Mouse (Mus musculus) forebrain, embryonic 10.5 days (tissue): Measurements from ENCODE around the gene Oser1. TPM values are rescaled to one million over a fixed set of nuclear protein-coding genes. Genes with fewer than 3 reads are reported as not detected.

Source experiments
- DNase-seq: peaks from one replicate; pipeline ENCODE4 v3.0.0-alpha.2; 2017; ENCODE audit warnings: low spot score; ENCODE audit errors: extremely low spot score
- H3K27ac ChIP-seq: fragments of 300-500 bp; sonication (generic); 2 replicates; pipeline ENCODE4 v1.5.1; 2016; ENCODE audit warnings: mild to moderate bottlenecking
- H3K27me3 ChIP-seq: fragments of 300-500 bp; sonication (generic); 2 replicates; pipeline ENCODE4 v1.6.1; 2016; ENCODE audit warnings: mild to moderate bottlenecking; ENCODE audit not compliant: poor library complexity, severe bottlenecking
- H3K36me3 ChIP-seq: fragments of 300-500 bp; sonication (generic); replicated peaks from 2 replicates; pipeline ENCODE4 v1.6.1; 2016; ENCODE audit warnings: mild to moderate bottlenecking, moderate library complexity
- H3K4me1 ChIP-seq: fragments of 300-500 bp; sonication (generic); 2 replicates; pipeline ENCODE4 v1.6.1; 2016
- H3K4me3 ChIP-seq: fragments of 300-500 bp; sonication (generic); 2 replicates; pipeline ENCODE4 v1.5.1; 2016; ENCODE audit warnings: mild to moderate bottlenecking, moderate library complexity
- H3K9me3 ChIP-seq: fragments of 300-500 bp; sonication (generic); 2 replicates; pipeline ENCODE4 v1.6.1; 2016; ENCODE audit warnings: mild to moderate bottlenecking, moderate library complexity
- WGBS: fragments of 180-500 bp; shearing (Covaris S2); methylation state at CpG from one replicate; pipeline ENCODE4 v1.1.7; 2016; 5-methylcytosine and 5-hydroxymethylcytosine counted together
- polyA plus RNA-seq: library from polyadenylated mRNA; unstranded; fragments of >200 nt; fragmentation: Nextera tagmentation; extraction: Ambion mirVana; gene quantifications from 2 replicates; pipeline ENCODE4 v1.2.1, GENCODE M21; 2016

The Oser1 gene
- polyA plus RNA-seq, result 86.8 and 95.5 TPM in 2 replicates

- WGBS, result 84% methylated on average over 6 of the region's 6 CpGs
- H3K36me3 ChIP-seq, result peaks cover 11% of the 10 kb centered on the region
- H3K27me3 ChIP-seq, result no peaks in the 10 kb centered on the region
These were observed at the start of gene Oser1 for GRCm38 (mm10) chr2:163424597-163424996. Gene Oser1 (minus strand): TSS chr2:163424697.

GRCm38 (mm10) chr2:163472466-163472851 lies 48.0 kb upstream of the Oser1 start, which contains the start of gene Fitm2:
Gene Fitm2 (minus strand): TSS chr2:163472629.
- peak; percentile 96 for DNase-seq
- WGBS, result 0% methylated on average over 28 of the region's 30 CpGs

More at GRCm38 (mm10) chr2:163424597-163424996, at the start of gene Oser1:
- Histone ChIP-seq H3K9me3 (no peaks in the 10 kb centered on the region), H3K4me3 (no peak within 1 kb of the TSS), H3K27ac (no peak within 1 kb of the TSS), H3K4me1 (peaks cover 12% of the 10 kb centered on the region)
- no peak for DNase-seq

GRCm38 (mm10) chr2:163471710-163472465 lies 47.4 kb upstream of the Oser1 start:
- Histone ChIP-seq H3K36me3 (peaks cover 23% of the 10 kb centered on the region), H3K4me3 (peak overlapping the region; percentile 85), H3K9me3 (no peaks in the 10 kb centered on the region), H3K27me3 (no peaks in the 10 kb centered on the region), H3K27ac (peak overlapping the region; percentile 89), H3K4me1 (peaks cover 16% of the 10 kb centered on the region)
- 5% methylated on average over 36 of the region's 36 CpGs for WGBS
- DNase-seq, result no peak

More at GRCm38 (mm10) chr2:163472466-163472851, 48.0 kb upstream of the Oser1 start, which contains the start of gene Fitm2:
- no peaks in the 10 kb centered on the region for H3K9me3 ChIP-seq
- peak within 1 kb of the TSS; percentile 85 for H3K4me3 ChIP-seq
- no peaks in the 10 kb centered on the region for H3K27me3 ChIP-seq
- peaks cover 23% of the 10 kb centered on the region for H3K36me3 ChIP-seq
- H3K4me1 ChIP-seq, result peaks cover 16% of the 10 kb centered on the region
- peak within 1 kb of the TSS; percentile 89 for H3K27ac ChIP-seq

- Histone ChIP-seq H3K36me3 (peaks cover 27% of the 10 kb centered on the region), H3K9me3 (no peaks in the 10 kb centered on the region), H3K4me1 (peaks cover 16% of the 10 kb centered on the region), H3K27ac (no peak overlapping the region), H3K4me3 (peak overlapping the region; percentile 85), H3K27me3 (no peaks in the 10 kb centered on the region)
- no peak for DNase-seq
- WGBS, result 84% methylated on average over 3 of the region's 3 CpGs
These were observed 46.6 kb upstream of the Oser1 start for GRCm38 (mm10) chr2:163471136-163471535.

- H3K4me3 ChIP-seq, result no peak overlapping the region
- peaks cover 27% of the 10 kb centered on the region for H3K36me3 ChIP-seq
- H3K27ac ChIP-seq, result no peak overlapping the region
- 97% methylated on average over 15 of the region's 15 CpGs for WGBS
- no peaks in the 10 kb centered on the region for H3K9me3 ChIP-seq
- no peak for DNase-seq
- peaks cover 16% of the 10 kb centered on the region for H3K4me1 ChIP-seq
- no peaks in the 10 kb centered on the region for H3K27me3 ChIP-seq
These were observed 45.2 kb upstream of the Oser1 start for GRCm38 (mm10) chr2:163469711-163470110.

GRCm38 (mm10) chr2:163468866-163469265 lies 44.4 kb upstream of the Oser1 start:
- Histone ChIP-seq H3K27ac (no peak overlapping the region), H3K27me3 (no peaks in the 10 kb centered on the region), H3K4me1 (peaks cover 16% of the 10 kb centered on the region), H3K36me3 (peaks cover 27% of the 10 kb centered on the region), H3K9me3 (no peaks in the 10 kb centered on the region), H3K4me3 (no peak overlapping the region)
- 96% methylated on average over 6 of the region's 6 CpGs for WGBS
- no peak for DNase-seq

- Histone ChIP-seq H3K4me3 (no peak overlapping the region), H3K27me3 (no peaks in the 10 kb centered on the region), H3K4me1 (peaks cover 14% of the 10 kb centered on the region), H3K36me3 (peaks cover 27% of the 10 kb centered on the region), H3K9me3 (no peaks in the 10 kb centered on the region), H3K27ac (no peak overlapping the region)
- WGBS, result 89% methylated on average over 6 of the region's 6 CpGs
- DNase-seq, result no peak
These were observed 43.1 kb upstream of the Oser1 start for GRCm38 (mm10) chr2:163467585-163467984.

GRCm38 (mm10) chr2:163466771-163467170 lies 42.3 kb upstream of the Oser1 start:
- H3K9me3 ChIP-seq, result no peaks in the 10 kb centered on the region
- H3K27me3 ChIP-seq, result no peaks in the 10 kb centered on the region
- 88% methylated on average over 8 of the region's 8 CpGs for WGBS
- no peak overlapping the region for H3K4me3 ChIP-seq
- DNase-seq, result no peak
- peaks cover 27% of the 10 kb centered on the region for H3K36me3 ChIP-seq
- no peak overlapping the region for H3K27ac ChIP-seq
- H3K4me1 ChIP-seq, result peaks cover 8% of the 10 kb centered on the region

GRCm38 (mm10) chr2:163464562-163464961 lies 40.1 kb upstream of the Oser1 start:
- H3K36me3 ChIP-seq, result peaks cover 24% of the 10 kb centered on the region
- no peak for DNase-seq
- no peaks in the 10 kb centered on the region for H3K27me3 ChIP-seq
- 87% methylated on average over 6 of the region's 6 CpGs for WGBS
- no peak overlapping the region for H3K4me3 ChIP-seq
- H3K27ac ChIP-seq, result no peak overlapping the region
- no peaks in the 10 kb centered on the region for H3K4me1 ChIP-seq
- no peaks in the 10 kb centered on the region for H3K9me3 ChIP-seq

GRCm38 (mm10) chr2:163463998-163464397 lies 39.5 kb upstream of the Oser1 start:
- Histone ChIP-seq H3K9me3 (no peaks in the 10 kb centered on the region), H3K27ac (no peak overlapping the region), H3K4me1 (no peaks in the 10 kb centered on the region; the same call in 1 of the 2 replicates), H3K4me3 (no peak overlapping the region), H3K36me3 (peaks cover 18% of the 10 kb centered on the region), H3K27me3 (peaks cover 5% of the 10 kb centered on the region)
- DNase-seq, result no peak
- WGBS, result 89% methylated on average over 4 of the region's 4 CpGs

GRCm38 (mm10) chr2:163463251-163463769 lies 38.8 kb upstream of the Oser1 start:
- H3K4me1 ChIP-seq, result no peaks in the 10 kb centered on the region; the same call in 1 of the 2 replicates
- H3K36me3 ChIP-seq, result peaks cover 11% of the 10 kb centered on the region
- no peak for DNase-seq
- peaks cover 11% of the 10 kb centered on the region for H3K27me3 ChIP-seq
- 72% methylated on average over 10 of the region's 10 CpGs for WGBS
- no peaks in the 10 kb centered on the region for H3K9me3 ChIP-seq
- no peak overlapping the region for H3K4me3 ChIP-seq
- no peak overlapping the region for H3K27ac ChIP-seq

GRCm38 (mm10) chr2:163462801-163463200 lies 38.3 kb upstream of the Oser1 start:
- Histone ChIP-seq H3K36me3 (peaks cover 6% of the 10 kb centered on the region), H3K27me3 (peaks cover 15% of the 10 kb centered on the region), H3K4me1 (no peaks in the 10 kb centered on the region; the same call in 1 of the 2 replicates), H3K4me3 (no peak overlapping the region), H3K9me3 (no peaks in the 10 kb centered on the region), H3K27ac (no peak overlapping the region)
- DNase-seq, result no peak
- WGBS, result 85% methylated on average over 11 of the region's 11 CpGs

- 89% methylated on average over 5 of the region's 5 CpGs for WGBS
- Histone ChIP-seq H3K36me3 (peaks cover 4% of the 10 kb centered on the region; the same call in 1 of the 2 replicates), H3K4me1 (no peaks in the 10 kb centered on the region; the same call in 1 of the 2 replicates), H3K9me3 (no peaks in the 10 kb centered on the region), H3K4me3 (no peak overlapping the region), H3K27ac (no peak overlapping the region), H3K27me3 (peaks cover 15% of the 10 kb centered on the region)
- no peak for DNase-seq
These were observed 37.9 kb upstream of the Oser1 start for GRCm38 (mm10) chr2:163462386-163462785.
